12 mouse cellular contexts compared by ENCODE assay signal in the genomic region with DNA sequence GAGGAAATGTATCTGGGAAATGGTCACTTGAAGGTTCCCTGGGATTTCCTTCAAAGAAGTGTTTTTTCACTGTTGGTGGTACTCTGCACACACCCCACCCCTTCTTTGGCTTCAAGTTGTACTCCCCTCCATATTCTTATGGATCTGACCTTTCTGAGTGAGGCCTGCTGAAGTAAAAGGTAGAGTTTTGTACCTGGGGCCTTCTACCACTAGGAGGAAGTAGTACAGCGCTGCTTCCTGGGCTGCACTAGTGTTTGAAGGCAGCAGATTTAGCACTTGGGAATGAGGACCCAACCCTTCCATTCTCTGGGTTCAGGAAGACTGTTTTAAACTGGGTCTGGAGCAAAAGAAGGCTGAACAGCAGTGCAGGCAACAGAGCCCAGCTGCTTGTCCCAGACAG. TPM values are rescaled to one million over a fixed set of nuclear protein-coding genes. Genes with fewer than 3 reads are reported as not detected.
DNase-seq lines count a peak whose midpoint lies in the region; ATAC-seq and TF ChIP-seq lines count a peak whose summit lies in the region.
"Had no signal": no experiment of that assay in that cellular context is flagged by ENCODE, and none has a peak within 500 bp of the region (broad histone marks: within the 10 kb centered on the region; RNA-seq: fewer than 3 reads in every experiment).

No protein-coding gene starts in this region.

- no peak overlapping the region for H3K27ac ChIP-seq in kidney, adult 2 months (ENCODE audit: insufficient read depth, low read depth, low read length)
- H3K27ac ChIP-seq in midbrain, embryonic 12.5 days (replicated peaks): 0 out of 2 replicates have a peak overlapping the region, but pooled peaks have one; percentile 5
- no peak overlapping the region for H3K27ac ChIP-seq in midbrain, embryonic 11.5 days (ENCODE audit: low read depth, low read length)
- H3K27ac ChIP-seq in stomach, postnatal 0 days (replicated peaks): no peak overlapping the region
- H3K27ac ChIP-seq: forebrain, embryonic 10.5 days; hindbrain, embryonic 13.5 days had no signal

- TF ChIP-seq EP300 in stomach, postnatal 0 days (optimal IDR thresholded peaks at IDR 0.05): no peak

- ATAC-seq in midbrain, embryonic 12.5 days (ENCODE audit: low FRiP score, low read depth): no peak
- no peak for ATAC-seq in midbrain, embryonic 11.5 days (ENCODE audit: low FRiP score)
- no peak for ATAC-seq in stomach, postnatal 0 days (ENCODE audit: low FRiP score, low TSS enrichment)

- peaks cover 9% of the 10 kb centered on the region; the same call in 1 of the 2 replicates for H3K4me1 ChIP-seq in kidney, adult 2 months (ENCODE audit: control insufficient read depth, insufficient read depth, low read length)
- no peaks in the 10 kb centered on the region for H3K4me1 ChIP-seq in midbrain, embryonic 12.5 days
- no peaks in the 10 kb centered on the region for H3K4me1 ChIP-seq in midbrain, embryonic 11.5 days (ENCODE audit: control insufficient read depth, insufficient read depth, low read length)
- no peaks in the 10 kb centered on the region for H3K4me1 ChIP-seq in stomach, postnatal 0 days (replicated peaks; ENCODE audit: control insufficient read depth, insufficient read depth)
- H3K4me1 ChIP-seq: forebrain, embryonic 10.5 days; hindbrain, embryonic 13.5 days had no signal

- H3K36me3 ChIP-seq in kidney, adult 2 months (ENCODE audit: control insufficient read depth, insufficient read depth, low read length): peaks cover 13% of the 10 kb centered on the region
- H3K36me3 ChIP-seq in midbrain, embryonic 12.5 days: peaks cover 18% of the 10 kb centered on the region
- H3K36me3 ChIP-seq in midbrain, embryonic 11.5 days (ENCODE audit: control insufficient read depth, insufficient read depth, low read length): no peaks in the 10 kb centered on the region
- H3K36me3 ChIP-seq in stomach, postnatal 0 days (ENCODE audit: control insufficient read depth, insufficient read depth, low read length): 0 out of 2 replicates have a peak, but pooled peaks cover 2% of the 10 kb centered on the region

- no peak overlapping the region for H3K4me2 ChIP-seq in midbrain, embryonic 12.5 days (replicated peaks)
- H3K4me2 ChIP-seq in midbrain, embryonic 11.5 days: no peak overlapping the region
- H3K4me2 ChIP-seq in stomach, postnatal 0 days (replicated peaks; ENCODE audit: low read depth): no peak overlapping the region
- H3K4me2 ChIP-seq: hindbrain, embryonic 13.5 days had no signal

- TF ChIP-seq CTCF in kidney, adult 2 months (conservative IDR thresholded peaks at IDR 0.05; ENCODE audit: insufficient read depth, insufficient read length, low read depth, low read length): peak; percentile 39; the same call in 1 of the 2 replicates
- TF ChIP-seq CTCF in stomach, postnatal 0 days (IDR thresholded peaks at IDR 0.05; ENCODE audit: low read depth): peak; percentile 53

- no peaks in the 10 kb centered on the region for H3K27me3 ChIP-seq in kidney, adult 2 months (replicated peaks; ENCODE audit: control insufficient read depth, insufficient read depth, low read length)
- H3K27me3 ChIP-seq in midbrain, embryonic 12.5 days: no peaks in the 10 kb centered on the region
- H3K27me3 ChIP-seq in midbrain, embryonic 11.5 days (ENCODE audit: control insufficient read depth, insufficient read depth, low read length): no peaks in the 10 kb centered on the region
- H3K27me3 ChIP-seq in stomach, postnatal 0 days (ENCODE audit: control insufficient read depth, insufficient read depth, low read length): no peaks in the 10 kb centered on the region
- H3K27me3 ChIP-seq: hindbrain, embryonic 13.5 days had no signal

- 67% methylated on average over 1 of the region's 1 CpGs for WGBS in kidney, adult 2 months
- WGBS in midbrain, embryonic 12.5 days: 43% methylated on average over 1 of the region's 1 CpGs
- WGBS in midbrain, embryonic 11.5 days: 41% methylated on average over 1 of the region's 1 CpGs
- WGBS in stomach, postnatal 0 days: 67% methylated on average over 1 of the region's 1 CpGs

- DNase-seq in kidney, adult 2 months: no peak
- no peak for DNase-seq in kidney, adult 8-10 months
- DNase-seq in midbrain, embryonic 11.5 days (ENCODE audit: low spot score, missing footprints): no peak
- DNase-seq in induced T-regulatory cell, adult 2 months (ENCODE audit: low read depth): peak; percentile 23
- no peak for DNase-seq in stomach, postnatal 0 days (ENCODE audit: low spot score)
- no peak for DNase-seq in gastrocnemius, postnatal 25 days
- no peak for DNase-seq in ovary, postnatal 10 days (ENCODE audit: low spot score)
- DNase-seq: cerebellum, postnatal 10 days; lung, adult 18-20 months had no signal

- H3K9me3 ChIP-seq in midbrain, embryonic 12.5 days: no peaks in the 10 kb centered on the region
- no peaks in the 10 kb centered on the region for H3K9me3 ChIP-seq in midbrain, embryonic 11.5 days (ENCODE audit: control insufficient read depth, low read length)
- H3K9me3 ChIP-seq in stomach, postnatal 0 days (ENCODE audit: control insufficient read depth, low read length): no peaks in the 10 kb centered on the region
- H3K9me3 ChIP-seq: forebrain, embryonic 10.5 days; hindbrain, embryonic 13.5 days had no signal

- H3K9ac ChIP-seq in midbrain, embryonic 12.5 days (replicated peaks): no peak overlapping the region
- no peak overlapping the region for H3K9ac ChIP-seq in midbrain, embryonic 11.5 days (ENCODE audit: low read length)
- no peak overlapping the region for H3K9ac ChIP-seq in stomach, postnatal 0 days (ENCODE audit: low read length)
- H3K9ac ChIP-seq: hindbrain, embryonic 13.5 days had no signal

- no peak for TF ChIP-seq POLR2A in kidney, adult 2 months (IDR thresholded peaks at IDR 0.05; ENCODE audit: low read depth, low read length)

- no peak overlapping the region for H3K4me3 ChIP-seq in kidney, adult 2 months (ENCODE audit: insufficient read depth, low read depth, low read length)
- no peak overlapping the region for H3K4me3 ChIP-seq in midbrain, embryonic 12.5 days
- H3K4me3 ChIP-seq in midbrain, embryonic 11.5 days (ENCODE audit: low read depth, low read length): no peak overlapping the region
- no peak overlapping the region for H3K4me3 ChIP-seq in stomach, postnatal 0 days (ENCODE audit: low read depth, low read length)
- H3K4me3 ChIP-seq: forebrain, embryonic 10.5 days; hindbrain, embryonic 13.5 days had no signal

RNA-seq across cellular contexts. Expression of a gene that starts 12.9 kb away (rescaled TPM):
- 90.3 and 91.1 TPM in 2 replicates for polyA plus RNA-seq in kidney, adult 2 months (2012; rRNA removed)
- 692 and 732 TPM in 2 replicates for polyA plus RNA-seq in midbrain, embryonic 12.5 days (2016; fragmentation: Nextera tagmentation; extraction: Ambion mirVana)
- 726 and 782 TPM in 2 replicates for polyA plus RNA-seq in midbrain, embryonic 11.5 days (2014; fragmentation: Nextera tagmentation; extraction: Ambion mirVana)
- polyA plus RNA-seq in stomach, postnatal 0 days (2015; fragmentation: Nextera tagmentation; extraction: Ambion mirVana): 448 and 455 TPM in 2 replicates
- total RNA-seq in gastrocnemius, postnatal 25 days (2021): 100 to 1,000 TPM; 133 to 143 TPM

RNA-seq across cellular contexts. Expression of a gene that starts 23.6 kb away (rescaled TPM):
- 33.7 and 37.4 TPM in 2 replicates for polyA plus RNA-seq in kidney, adult 2 months (2012; rRNA removed)
- polyA plus RNA-seq in midbrain, embryonic 12.5 days (2016; fragmentation: Nextera tagmentation; extraction: Ambion mirVana): 75.6 and 90.6 TPM in 2 replicates
- polyA plus RNA-seq in midbrain, embryonic 11.5 days (2014; fragmentation: Nextera tagmentation; extraction: Ambion mirVana): 69.9 and 73.7 TPM in 2 replicates
- polyA plus RNA-seq in stomach, postnatal 0 days (2015; fragmentation: Nextera tagmentation; extraction: Ambion mirVana): 15.6 and 18.5 TPM in 2 replicates
- 10 to 100 TPM; 50.5 to 51.5 TPM for total RNA-seq in gastrocnemius, postnatal 25 days (2021)
